Mouse (Mus musculus) CH12.LX (cell line): ENCODE data around the gene Naa40.

Experiments
- CHD2 ChIP-seq: IDR thresholded peaks from 2 replicates; pipeline ENCODE4 v1.6.1; 2011; ENCODE audit warnings: low read length, improper control_type of control experiment
- CTCF ChIP-seq, 2 experiments: IDR thresholded peaks in 1 of 2; conservative IDR thresholded peaks in 1 of 2; 2 replicates each; pipeline ENCODE4 v1.5.1; 2011 to 2012; ENCODE audit warnings: low read depth in 2 of 2, low read length in 2 of 2, improper control_type of control experiment in 1 of 2, inconsistent platforms in 1 of 2, mild to moderate bottlenecking in 1 of 2, moderate library complexity in 1 of 2
- MAFK ChIP-seq: IDR thresholded peaks from 2 replicates; pipeline ENCODE4 v1.6.1; 2011; ENCODE audit warnings: low read length, improper control_type of control experiment; ENCODE audit not compliant: insufficient replicate concordance
- MAX ChIP-seq: IDR thresholded peaks from 2 replicates; pipeline ENCODE4 v1.6.1; 2011; ENCODE audit warnings: low read length, improper control_type of control experiment
- POLR2A ChIP-seq: IDR thresholded peaks from 2 replicates; pipeline ENCODE4 v1.6.1; 2011; ENCODE audit warnings: low read depth, mild to moderate bottlenecking, improper control_type of control experiment, low read length
- RCOR1 ChIP-seq: conservative IDR thresholded peaks from 2 replicates; pipeline ENCODE4 v1.6.1; 2012; ENCODE audit warnings: low read depth, mild to moderate bottlenecking, inconsistent platforms, low read length, improper control_type of control experiment
- TCF12 ChIP-seq: IDR thresholded peaks from 2 replicates; pipeline ENCODE4 v1.6.1; 2014; ENCODE audit warnings: low read depth, mild to moderate bottlenecking, inconsistent platforms, low read length, improper control_type of control experiment
- UBTF ChIP-seq: IDR thresholded peaks from 2 replicates; pipeline ENCODE4 v1.6.1; 2012; ENCODE audit warnings: low read depth, mild to moderate bottlenecking, inconsistent platforms, low read length, improper control_type of control experiment, moderate library complexity
- USF1 ChIP-seq: IDR thresholded peaks from 2 replicates; pipeline ENCODE4 v1.6.1; 2014; ENCODE audit warnings: low read depth, mild to moderate bottlenecking, inconsistent platforms, low read length, improper control_type of control experiment

DNA sequence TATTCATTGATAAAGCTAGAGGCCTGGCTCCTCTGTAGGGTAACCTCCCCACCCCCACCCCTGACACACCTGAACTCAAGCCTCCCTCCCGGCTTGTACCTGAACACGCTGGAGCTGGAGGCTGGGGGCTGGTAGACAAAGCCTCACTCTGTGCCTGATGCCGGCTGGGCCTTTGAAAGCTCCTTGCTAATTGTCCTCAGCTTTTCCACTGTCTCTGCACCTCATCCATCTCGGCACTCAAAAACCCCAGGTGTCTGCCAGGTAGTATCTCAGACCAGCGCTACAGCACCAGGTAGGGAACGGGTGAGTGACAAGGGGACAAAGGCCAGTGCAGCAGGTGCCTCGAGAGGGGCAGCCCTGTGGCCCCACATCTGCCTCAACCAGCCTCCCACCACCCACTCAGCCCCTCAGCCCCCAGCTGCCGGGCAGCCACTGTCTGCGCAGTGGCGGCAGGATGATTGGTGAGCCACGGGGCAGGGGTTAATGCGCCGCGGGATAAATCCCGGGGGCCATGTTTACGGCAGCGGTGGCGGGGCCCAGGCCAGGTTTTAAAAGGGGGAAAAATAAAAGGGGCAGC is 55.2 kb downstream of the Naa40 start:
- TF ChIP-seq CTCF (conservative IDR thresholded peaks at IDR 0.05 in 1 of 2, IDR thresholded peaks at IDR 0.05 in 1 of 2; ENCODE audit: low read depth in 2 of 2, low read length in 2 of 2) (no peak), TCF12 (no peak), RCOR1 (no peak), POLR2A (no peak), MAX (no peak), UBTF (no peak), CHD2 (no peak), MAFK (no peak), USF1 (no peak)
